Mouse (Mus musculus): ENCODE measurements around the gene Ttll5. TPM values are rescaled to one million over a fixed set of nuclear protein-coding genes. Genes with fewer than 3 reads are reported as not detected.

The Ttll5 gene
- total and polyA plus RNA-seq, 2 experiments from 2014 or later = 6.3 to 16.8 TPM

DNA sequence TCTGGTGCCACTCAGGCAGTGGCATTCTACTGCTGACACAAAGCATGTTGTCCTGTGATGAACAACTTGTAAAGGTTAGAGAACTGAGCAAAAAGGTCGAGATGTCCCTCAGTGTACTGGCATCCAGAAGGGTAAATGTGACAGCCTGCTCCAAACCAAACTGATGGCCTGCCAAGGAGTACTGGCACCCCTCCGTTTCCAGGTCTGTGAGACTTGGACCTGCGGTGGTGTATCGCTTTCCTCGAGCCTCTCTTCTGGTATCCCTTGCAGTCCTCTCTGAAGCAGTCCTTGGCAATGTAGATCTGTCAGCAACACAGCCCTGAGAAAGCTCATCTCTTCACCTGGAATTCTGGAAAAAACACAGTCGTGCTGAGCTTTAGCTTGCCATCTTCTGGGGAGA, 201.0 kb downstream of the Ttll5 start:
- Histone ChIP-seq H3K4me3 (ENCODE audit: low read depth, low read length) (no peak overlapping the region), H3K27ac (ENCODE audit: low read depth) (no peak overlapping the region), H3K9me3 (replicated peaks; ENCODE audit: control insufficient read depth, low read length) (no peaks in the 10 kb centered on the region), H3K9ac (replicated peaks; ENCODE audit: low read depth, low read length) (no peak overlapping the region), H3K36me3 (replicated peaks; ENCODE audit: control insufficient read depth, insufficient read depth, low read length) (no peaks in the 10 kb centered on the region), H3K4me1 (ENCODE audit: control insufficient read depth, insufficient read depth) (no peaks in the 10 kb centered on the region), H3K4me2 (ENCODE audit: low read depth, low read length) (no peak overlapping the region), H3K27me3 (ENCODE audit: control insufficient read depth, insufficient read depth, low read length) (no peaks in the 10 kb centered on the region)
- DNase-seq (ENCODE audit: low spot score) = no peak
- 84% methylated on average over 6 of the region's 6 CpGs for WGBS
- ATAC-seq (ENCODE audit: insufficient read depth, low read depth) = no peak
- no peak for TF ChIP-seq CTCF (IDR thresholded peaks at IDR 0.05; ENCODE audit: low read depth)
- no peak for TF ChIP-seq EP300 (IDR thresholded peaks at IDR 0.05; ENCODE audit: low read depth)

DNA sequence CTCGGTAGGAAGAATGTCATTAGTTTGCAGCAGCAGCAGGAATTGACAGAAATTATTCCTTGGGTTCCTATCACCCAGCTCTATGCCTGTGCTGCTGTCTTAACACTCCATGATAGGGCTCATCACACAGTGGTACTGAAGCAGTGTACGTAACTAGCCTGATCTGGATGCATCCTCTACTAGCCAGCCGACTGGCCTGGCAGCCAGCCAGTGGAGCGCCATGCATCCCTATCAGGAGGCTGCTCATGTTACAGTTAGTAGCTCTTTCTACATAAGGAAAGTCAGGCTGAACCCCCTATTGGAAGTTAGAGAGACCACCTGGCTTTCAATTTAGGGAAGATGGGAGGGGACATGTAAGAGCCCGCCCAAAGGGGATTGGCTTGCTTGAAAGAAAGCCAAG, 202.5 kb downstream of the Ttll5 start:
- Histone ChIP-seq H3K9me3 (replicated peaks; ENCODE audit: control insufficient read depth, low read length) (no peaks in the 10 kb centered on the region), H3K4me2 (ENCODE audit: low read depth, low read length) (no peak overlapping the region), H3K4me3 (ENCODE audit: low read depth, low read length) (no peak overlapping the region), H3K36me3 (replicated peaks; ENCODE audit: control insufficient read depth, insufficient read depth, low read length) (no peaks in the 10 kb centered on the region), H3K27ac (ENCODE audit: low read depth) (no peak overlapping the region), H3K27me3 (ENCODE audit: control insufficient read depth, insufficient read depth, low read length) (no peaks in the 10 kb centered on the region), H3K4me1 (ENCODE audit: control insufficient read depth, insufficient read depth) (no peaks in the 10 kb centered on the region), H3K9ac (replicated peaks; ENCODE audit: low read depth, low read length) (no peak overlapping the region)
- ATAC-seq (ENCODE audit: insufficient read depth, low read depth) = peak; percentile 63; the same call in 1 of the 2 replicates
- WGBS = 46% methylated on average over 5 of the region's 5 CpGs
- TF ChIP-seq EP300 (IDR thresholded peaks at IDR 0.05; ENCODE audit: low read depth) (no peak), CTCF (IDR thresholded peaks at IDR 0.05; ENCODE audit: low read depth) (no peak)
- no peak for DNase-seq (ENCODE audit: low spot score)

DNA sequence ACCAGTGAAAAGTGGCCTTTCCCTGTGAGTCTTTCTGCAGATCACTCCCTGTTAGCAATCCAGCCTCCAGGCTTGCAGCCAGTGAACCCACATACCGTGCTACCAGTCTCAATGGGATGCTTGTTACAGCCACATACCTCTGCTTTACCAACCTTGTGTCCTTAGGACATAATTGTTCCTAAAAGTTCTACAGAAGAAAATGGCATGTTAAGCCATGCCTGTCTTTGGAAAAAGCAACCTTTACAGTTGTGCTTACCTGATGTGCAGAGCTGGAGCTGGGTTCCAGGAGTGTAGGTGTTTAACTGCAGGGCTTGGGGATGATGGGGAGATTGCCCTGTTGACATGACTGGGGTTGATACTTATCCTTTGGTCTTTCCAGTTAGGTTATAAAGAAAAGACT, 203.3 kb downstream of the Ttll5 start:
- ATAC-seq (ENCODE audit: insufficient read depth, low read depth) = no peak
- Histone ChIP-seq H3K36me3 (replicated peaks; ENCODE audit: control insufficient read depth, insufficient read depth, low read length) (no peaks in the 10 kb centered on the region), H3K4me2 (ENCODE audit: low read depth, low read length) (no peak overlapping the region), H3K9me3 (replicated peaks; ENCODE audit: control insufficient read depth, low read length) (no peaks in the 10 kb centered on the region), H3K27me3 (ENCODE audit: control insufficient read depth, insufficient read depth, low read length) (no peaks in the 10 kb centered on the region), H3K4me1 (ENCODE audit: control insufficient read depth, insufficient read depth) (no peaks in the 10 kb centered on the region), H3K4me3 (ENCODE audit: low read depth, low read length) (no peak overlapping the region), H3K27ac (ENCODE audit: low read depth) (no peak overlapping the region), H3K9ac (replicated peaks; ENCODE audit: low read depth, low read length) (no peak overlapping the region)
- TF ChIP-seq CTCF (IDR thresholded peaks at IDR 0.05; ENCODE audit: low read depth) (no peak), EP300 (IDR thresholded peaks at IDR 0.05; ENCODE audit: low read depth) (no peak)
- DNase-seq (ENCODE audit: low spot score) = no peak
- 71% methylated on average over 1 of the region's 1 CpGs for WGBS

DNA sequence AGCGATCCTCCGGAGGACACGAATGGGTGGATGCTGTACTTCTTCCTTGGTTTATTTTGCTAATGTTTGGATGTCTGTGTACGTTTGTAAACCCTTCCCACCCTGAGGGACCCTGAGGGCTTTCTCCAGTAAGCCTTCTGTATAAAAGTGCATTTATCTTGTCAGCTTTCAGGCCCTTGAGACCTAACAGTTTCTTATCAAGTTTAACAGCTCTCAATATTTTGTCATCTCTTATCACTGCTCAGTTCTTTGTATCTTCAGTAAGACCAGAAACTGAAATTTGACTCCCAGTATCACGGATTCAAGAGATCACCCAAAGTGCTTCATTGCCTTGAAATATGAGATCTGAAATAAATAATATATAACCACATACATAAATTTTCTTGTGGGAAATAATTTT, 206.5 kb downstream of the Ttll5 start:
- TF ChIP-seq CTCF (IDR thresholded peaks at IDR 0.05; ENCODE audit: low read depth) (no peak), EP300 (IDR thresholded peaks at IDR 0.05; ENCODE audit: low read depth) (no peak)
- WGBS = 63% methylated on average over 5 of the region's 5 CpGs
- Histone ChIP-seq H3K36me3 (replicated peaks; ENCODE audit: control insufficient read depth, insufficient read depth, low read length) (no peaks in the 10 kb centered on the region), H3K4me3 (ENCODE audit: low read depth, low read length) (no peak overlapping the region), H3K27me3 (ENCODE audit: control insufficient read depth, insufficient read depth, low read length) (no peaks in the 10 kb centered on the region), H3K9ac (replicated peaks; ENCODE audit: low read depth, low read length) (no peak overlapping the region), H3K4me1 (ENCODE audit: control insufficient read depth, insufficient read depth) (no peaks in the 10 kb centered on the region), H3K27ac (ENCODE audit: low read depth) (no peak overlapping the region), H3K4me2 (ENCODE audit: low read depth, low read length) (no peak overlapping the region), H3K9me3 (replicated peaks; ENCODE audit: control insufficient read depth, low read length) (no peaks in the 10 kb centered on the region)
- DNase-seq (ENCODE audit: low spot score) = no peak
- no peak for ATAC-seq (ENCODE audit: insufficient read depth, low read depth)

DNA sequence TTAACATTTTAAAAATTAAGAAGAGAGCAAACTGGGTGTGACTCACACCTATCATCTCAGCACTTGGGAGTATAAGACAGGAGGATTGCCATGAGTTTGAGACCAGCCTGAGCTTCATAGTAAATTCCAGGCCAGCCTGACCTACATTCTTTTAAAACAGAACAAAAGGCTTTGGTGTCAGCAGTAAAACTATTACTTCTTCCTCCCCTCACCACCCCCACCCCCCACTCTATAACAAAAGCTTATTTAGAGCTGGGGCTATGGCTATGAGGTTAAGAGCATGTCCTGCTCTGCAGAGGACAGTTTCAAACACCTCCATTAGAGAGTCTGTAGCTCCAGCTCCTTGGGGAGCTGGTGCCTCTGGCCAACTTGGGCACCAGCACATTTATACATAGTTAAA, 211.1 kb downstream of the Ttll5 start:
- Histone ChIP-seq H3K4me2 (ENCODE audit: low read depth, low read length) (no peak overlapping the region), H3K27ac (ENCODE audit: low read depth) (no peak overlapping the region), H3K4me3 (ENCODE audit: low read depth, low read length) (no peak overlapping the region), H3K9ac (replicated peaks; ENCODE audit: low read depth, low read length) (no peak overlapping the region), H3K4me1 (ENCODE audit: control insufficient read depth, insufficient read depth) (peaks cover 3% of the 10 kb centered on the region; the same call in 1 of the 2 replicates), H3K27me3 (ENCODE audit: control insufficient read depth, insufficient read depth, low read length) (no peaks in the 10 kb centered on the region), H3K9me3 (replicated peaks; ENCODE audit: control insufficient read depth, low read length) (no peaks in the 10 kb centered on the region), H3K36me3 (replicated peaks; ENCODE audit: control insufficient read depth, insufficient read depth, low read length) (no peaks in the 10 kb centered on the region)
- ATAC-seq (ENCODE audit: insufficient read depth, low read depth) (no peak), DNase-seq (ENCODE audit: low spot score) (no peak)
- TF ChIP-seq CTCF (IDR thresholded peaks at IDR 0.05; ENCODE audit: low read depth) = no peak
- TF ChIP-seq EP300 (IDR thresholded peaks at IDR 0.05; ENCODE audit: low read depth) = no peak

DNA sequence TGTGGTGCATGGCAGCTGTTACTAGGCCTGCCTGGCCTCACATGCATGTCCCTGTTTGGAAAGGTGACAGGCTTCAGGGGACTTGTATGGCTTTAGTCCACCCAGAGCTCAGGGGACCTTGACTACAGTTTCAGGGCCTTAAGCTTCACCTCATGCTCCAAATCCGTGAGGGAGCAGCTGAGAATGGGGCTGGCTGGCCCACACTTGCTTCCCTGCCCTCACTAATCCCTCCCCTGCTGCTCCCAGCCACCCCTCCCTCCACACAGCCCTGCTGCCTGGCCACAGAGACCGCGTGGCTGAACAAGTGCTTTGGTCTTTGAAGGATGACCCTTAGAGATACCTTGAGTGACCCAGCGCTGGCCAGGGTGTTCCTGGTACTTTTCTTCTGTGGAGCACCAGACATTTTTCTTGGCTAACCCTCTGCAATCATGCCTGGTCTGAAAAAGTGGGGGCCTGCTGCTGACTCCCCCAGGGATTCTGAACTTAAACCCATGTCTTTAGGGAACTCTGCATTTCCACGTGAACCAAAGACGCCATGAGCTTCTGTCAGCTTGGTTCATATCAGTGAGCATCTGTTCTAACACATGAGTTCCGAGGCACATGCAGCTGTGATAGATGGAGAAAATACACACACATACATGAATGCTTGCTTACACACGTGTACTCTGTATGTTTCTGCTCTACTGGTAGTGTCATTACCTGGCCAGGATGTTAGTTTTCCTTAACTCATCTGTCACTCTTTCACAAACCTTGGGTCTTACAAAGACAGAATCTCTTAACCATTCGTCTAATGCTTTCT, 212.1 kb downstream of the Ttll5 start:
- no peak overlapping the region for H3K27ac ChIP-seq (ENCODE audit: low read depth)
- H3K9ac ChIP-seq (replicated peaks; ENCODE audit: low read depth, low read length) = no peak overlapping the region
- no peak overlapping the region for H3K4me2 ChIP-seq (ENCODE audit: low read depth, low read length)
- H3K9me3 ChIP-seq (replicated peaks; ENCODE audit: control insufficient read depth, low read length) = no peaks in the 10 kb centered on the region
- DNase-seq (ENCODE audit: low spot score) (no peak), ATAC-seq (ENCODE audit: insufficient read depth, low read depth) (no peak)
- no peak for TF ChIP-seq CTCF (IDR thresholded peaks at IDR 0.05; ENCODE audit: low read depth)
- no peak for TF ChIP-seq EP300 (IDR thresholded peaks at IDR 0.05; ENCODE audit: low read depth)
- H3K36me3 ChIP-seq (replicated peaks; ENCODE audit: control insufficient read depth, insufficient read depth, low read length) = no peaks in the 10 kb centered on the region
- no peaks in the 10 kb centered on the region for H3K27me3 ChIP-seq (ENCODE audit: control insufficient read depth, insufficient read depth, low read length)
- H3K4me1 ChIP-seq (ENCODE audit: control insufficient read depth, insufficient read depth) = peaks cover 3% of the 10 kb centered on the region; the same call in 1 of the 2 replicates
- WGBS = 60% methylated on average over 9 of the region's 9 CpGs
- no peak overlapping the region for H3K4me3 ChIP-seq (ENCODE audit: low read depth, low read length)

Data from heart, postnatal 0 days (tissue).